Mouse (Mus musculus) embryonic stem cell, embryonic (primary cell): Measurements from ENCODE around the gene Gpr174.
"Not testable (repeated sequence)": the region's sequence is repeated elsewhere in the genome, so short reads cannot be mapped to it uniquely, and the experiment has no call there.

ENCODE experiments used
- CTCF ChIA-PET, 4 experiments: fragments of 300-600 bp in 2 of 4; fragments of 350-600 bp in 2 of 4; sonication (Branson Sonifier 250); formaldehyde crosslinking; loops; one replicate each; lab custom pipeline; 2022; ENCODE audit warnings: inconsistent platforms in 2 of 4; lab: Charles Lee
- POLR2A ChIA-PET, 4 experiments: fragments of 300-600 bp in 2 of 4; fragments of 350-600 bp in 2 of 4; sonication (Branson Sonifier 250); formaldehyde crosslinking; loops; one replicate each; lab custom pipeline; 2022; ENCODE audit warnings: antibody characterized with exemption in 4 of 4, inconsistent platforms in 1 of 4; lab: Charles Lee

Gene Gpr174

GRCm38 (mm10) chrX:107255486-107256227, at the start of gene Gpr174:
Gene Gpr174, plus strand, starts transcription at chrX:107255878.
- ChIA-PET POLR2A (no interaction called here), CTCF (interaction anchor here in 1 of 4 experiments (0.7 kb wide), 1 partner anchor 464 kb away, joined by 4 read pairs; no protein-coding TSS in a partner anchor)

- CTCF ChIA-PET: no interaction called here
- POLR2A ChIA-PET: no interaction called here
Measured at GRCm38 (mm10) chrX:107217577-107218090, 38.0 kb upstream of the Gpr174 start.

GRCm38 (mm10) chrX:107224846-107225245, 30.8 kb upstream of the Gpr174 start:
- POLR2A ChIA-PET: no interaction called here
- CTCF ChIA-PET: no interaction called here

- CTCF ChIA-PET: no interaction called here
- POLR2A ChIA-PET: no interaction called here
Measured at GRCm38 (mm10) chrX:107231214-107231613, 24.5 kb upstream of the Gpr174 start.

- CTCF ChIA-PET: no interaction called here
- POLR2A ChIA-PET: no interaction called here
Measured at GRCm38 (mm10) chrX:107234655-107235054, 21.0 kb upstream of the Gpr174 start.

- ChIA-PET POLR2A (no interaction called here), CTCF (no interaction called here)
Measured at GRCm38 (mm10) chrX:107236461-107236860, 19.2 kb upstream of the Gpr174 start.

- ChIA-PET POLR2A (no interaction called here), CTCF (no interaction called here)
Measured at GRCm38 (mm10) chrX:107250390-107250789, 5.3 kb upstream of the Gpr174 start.

- CTCF ChIA-PET: no interaction called here
Measured at GRCm38 (mm10) chrX:107264619-107265018, 8.9 kb downstream of the Gpr174 start.

GRCm38 (mm10) chrX:107277606-107278005, 21.9 kb downstream of the Gpr174 start:
- ChIA-PET CTCF (no interaction called here), POLR2A (no interaction called here)

More at GRCm38 (mm10) chrX:107264619-107265018, 8.9 kb downstream of the Gpr174 start:
- POLR2A ChIA-PET: no interaction called here

GRCm38 (mm10) chrX:107284211-107284610, 28.5 kb downstream of the Gpr174 start:
- ChIA-PET CTCF (no interaction called here), POLR2A (no interaction called here)

- CTCF ChIA-PET, POLR2A ChIA-PET: not testable (repeated sequence)
Measured at GRCm38 (mm10) chrX:107297861-107298260, 42.2 kb downstream of the Gpr174 start.

- CTCF ChIA-PET: no interaction called here
- POLR2A ChIA-PET: no interaction called here
Measured at GRCm38 (mm10) chrX:107298761-107299160, 43.1 kb downstream of the Gpr174 start.

- ChIA-PET POLR2A (no interaction called here), CTCF (no interaction called here)
Measured at GRCm38 (mm10) chrX:107306492-107306891, 50.8 kb downstream of the Gpr174 start.

GRCm38 (mm10) chrX:107312533-107312932, 56.9 kb downstream of the Gpr174 start:
- ChIA-PET CTCF (no interaction called here), POLR2A (no interaction called here)

- ChIA-PET POLR2A (no interaction called here), CTCF (no interaction called here)
Measured at GRCm38 (mm10) chrX:107325697-107326381, 70.2 kb downstream of the Gpr174 start.

- POLR2A ChIA-PET: no interaction called here
- CTCF ChIA-PET: no interaction called here
Measured at GRCm38 (mm10) chrX:107329849-107330248, 74.2 kb downstream of the Gpr174 start.

- POLR2A ChIA-PET: no interaction called here
- CTCF ChIA-PET: no interaction called here
Measured at GRCm38 (mm10) chrX:107336609-107337008, 80.9 kb downstream of the Gpr174 start.

- ChIA-PET CTCF (no interaction called here), POLR2A (no interaction called here)
Measured at GRCm38 (mm10) chrX:107341980-107342379, 86.3 kb downstream of the Gpr174 start.
